Mouse (Mus musculus): ENCODE measurements around the gene Elk3. TPM values are rescaled to one million over a fixed set of nuclear protein-coding genes. Genes with fewer than 3 reads are reported as not detected.

Gene Elk3
- polyA plus RNA-seq, 1 experiment from 2014 or later = 53.9 TPM

DNA sequence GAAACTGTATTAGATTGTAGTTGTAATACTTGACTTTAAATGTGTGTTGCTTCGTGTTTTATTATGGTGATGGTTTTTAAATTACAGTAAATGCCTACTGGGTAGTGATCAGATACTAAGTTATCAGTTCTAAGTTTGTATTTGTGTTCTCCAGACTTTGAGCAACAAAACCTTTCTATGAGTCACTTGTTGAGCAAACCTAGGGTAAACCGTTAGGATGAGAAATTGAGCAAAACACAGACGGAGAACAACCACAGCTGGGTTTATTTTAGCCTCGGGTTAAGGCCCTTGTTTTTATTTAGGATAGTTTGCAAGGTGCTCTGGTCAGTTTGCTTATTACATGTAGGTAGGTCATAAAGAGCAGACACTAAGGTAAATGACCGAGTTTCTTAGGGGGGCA is 103.8 kb downstream of the Elk3 start:
- Histone ChIP-seq H3K4me3 (replicated peaks; ENCODE audit: low read depth, low read length) (no peak overlapping the region), H3K27ac (no peak overlapping the region), H3K9me3 (replicated peaks; ENCODE audit: low read length) (no peaks in the 10 kb centered on the region), H3K9ac (ENCODE audit: low read depth, low read length) (no peak overlapping the region), H3K4me2 (ENCODE audit: low read length) (no peak overlapping the region), H3K27me3 (ENCODE audit: insufficient read depth, low read length) (no peaks in the 10 kb centered on the region), H3K4me1 (replicated peaks; ENCODE audit: insufficient read depth, low read length) (no peaks in the 10 kb centered on the region), H3K36me3 (ENCODE audit: insufficient read depth, low read length) (no peaks in the 10 kb centered on the region)
- no peak for DNase-seq (ENCODE audit: low spot score)
- TF ChIP-seq CTCF (IDR thresholded peaks at IDR 0.05; ENCODE audit: low read depth) = no peak
- ATAC-seq (replicated peaks; ENCODE audit: low FRiP score, low read depth) = no peak
- WGBS = 75% methylated on average over 5 of the region's 5 CpGs

DNA sequence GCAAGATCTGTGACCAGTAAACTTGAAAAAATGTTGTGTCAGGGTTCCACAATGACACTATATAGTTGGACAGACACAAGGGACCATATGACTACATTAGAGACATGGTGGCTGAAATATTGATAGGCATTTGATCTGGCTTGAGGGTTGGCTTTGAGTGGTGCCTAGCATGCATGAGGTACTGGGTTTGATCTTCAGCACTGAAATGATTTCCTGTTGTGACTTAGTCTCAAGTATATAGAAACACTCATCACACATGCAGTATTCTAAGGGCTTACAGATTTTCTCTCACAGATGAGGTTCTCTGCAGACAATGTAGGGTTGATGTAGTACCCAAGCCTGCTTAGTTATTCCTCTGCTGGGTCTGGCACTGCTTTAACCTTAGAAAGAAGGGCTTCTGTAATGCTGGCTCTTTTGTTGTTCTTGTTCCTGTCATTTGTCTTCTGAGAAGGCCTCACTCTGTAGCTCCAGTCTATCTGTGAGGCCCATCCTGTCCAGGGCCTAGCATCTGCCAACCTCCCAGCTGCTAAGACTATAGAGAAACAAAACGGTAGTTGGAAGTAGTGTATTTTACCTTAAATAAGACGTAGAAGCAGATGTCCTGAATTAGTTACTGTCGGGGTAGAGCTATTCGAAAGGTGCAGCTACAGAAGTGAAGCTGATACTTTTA is 105.5 kb downstream of the Elk3 start:
- no peak for ATAC-seq (replicated peaks; ENCODE audit: low FRiP score, low read depth)
- WGBS = 83% methylated on average over 4 of the region's 4 CpGs
- no peak for TF ChIP-seq CTCF (IDR thresholded peaks at IDR 0.05; ENCODE audit: low read depth)
- no peaks in the 10 kb centered on the region for H3K4me1 ChIP-seq (replicated peaks; ENCODE audit: insufficient read depth, low read length)
- H3K4me2 ChIP-seq (ENCODE audit: low read length) = no peak overlapping the region
- H3K27me3 ChIP-seq (ENCODE audit: insufficient read depth, low read length) = no peaks in the 10 kb centered on the region
- no peak overlapping the region for H3K27ac ChIP-seq
- DNase-seq (ENCODE audit: low spot score) = no peak
- no peak overlapping the region for H3K9ac ChIP-seq (ENCODE audit: low read depth, low read length)
- H3K4me3 ChIP-seq (replicated peaks; ENCODE audit: low read depth, low read length) = no peak overlapping the region
- no peaks in the 10 kb centered on the region for H3K9me3 ChIP-seq (replicated peaks; ENCODE audit: low read length)
- no peaks in the 10 kb centered on the region for H3K36me3 ChIP-seq (ENCODE audit: insufficient read depth, low read length)

DNA sequence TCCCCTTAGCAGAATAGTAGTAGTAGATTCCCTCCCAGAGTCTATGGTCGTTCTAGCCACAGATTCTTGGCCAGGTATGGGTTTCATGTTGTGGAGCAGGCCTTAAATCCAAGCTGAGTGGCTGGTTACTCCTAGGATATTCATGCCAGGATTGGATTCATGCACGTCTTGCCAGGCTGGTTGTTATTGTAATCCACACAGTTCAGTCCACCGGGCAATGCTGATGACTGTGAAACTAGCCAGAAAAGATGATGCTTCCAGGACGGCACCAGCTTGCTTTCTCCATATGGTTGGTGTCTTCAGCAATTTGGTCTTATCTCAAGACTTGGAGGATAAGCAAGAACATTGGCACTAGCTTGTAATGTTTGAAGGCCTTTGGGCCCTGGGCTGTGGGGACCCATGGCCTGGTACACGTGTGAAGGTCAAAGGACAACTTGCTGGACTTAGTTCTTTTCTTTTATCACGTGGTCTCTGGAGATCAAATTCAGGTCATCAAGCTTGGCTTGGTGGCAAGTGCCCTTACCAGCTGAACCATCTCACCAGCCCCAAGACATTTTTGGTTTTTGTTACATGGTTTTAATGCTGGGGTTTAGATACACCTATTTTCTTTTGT is 109.0 kb downstream of the Elk3 start:
- no peaks in the 10 kb centered on the region for H3K4me1 ChIP-seq (replicated peaks; ENCODE audit: insufficient read depth, low read length)
- H3K36me3 ChIP-seq (ENCODE audit: insufficient read depth, low read length) = no peaks in the 10 kb centered on the region
- ATAC-seq (replicated peaks; ENCODE audit: low FRiP score, low read depth) (no peak), DNase-seq (ENCODE audit: low spot score) (no peak)
- 80% methylated on average over 6 of the region's 6 CpGs for WGBS
- H3K4me3 ChIP-seq (replicated peaks; ENCODE audit: low read depth, low read length) = no peak overlapping the region
- TF ChIP-seq CTCF (IDR thresholded peaks at IDR 0.05; ENCODE audit: low read depth) = no peak
- no peaks in the 10 kb centered on the region for H3K9me3 ChIP-seq (replicated peaks; ENCODE audit: low read length)
- H3K9ac ChIP-seq (ENCODE audit: low read depth, low read length) = no peak overlapping the region
- H3K27me3 ChIP-seq (ENCODE audit: insufficient read depth, low read length) = no peaks in the 10 kb centered on the region
- H3K4me2 ChIP-seq (ENCODE audit: low read length) = no peak overlapping the region
- H3K27ac ChIP-seq = no peak overlapping the region

DNA sequence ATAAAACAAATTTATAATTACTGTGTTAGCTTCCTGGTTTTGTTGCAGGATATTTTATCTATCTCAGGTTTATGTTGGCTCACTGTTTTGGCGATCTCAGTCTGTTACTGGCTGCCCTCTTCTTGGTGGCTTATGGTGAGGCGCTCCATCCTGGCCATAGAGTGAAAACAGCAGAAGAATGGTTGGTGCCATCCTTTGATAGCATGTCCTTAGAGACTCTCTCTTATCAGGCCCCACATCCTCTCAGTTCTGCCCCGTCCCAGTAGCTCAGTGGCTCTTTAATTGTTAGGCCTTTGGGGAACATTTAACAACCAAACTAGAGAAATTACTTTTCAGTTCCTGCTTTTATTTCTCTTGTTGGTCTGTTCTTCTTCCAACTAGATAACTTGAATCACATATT is 112.0 kb downstream of the Elk3 start:
- no peak for ATAC-seq (replicated peaks; ENCODE audit: low FRiP score, low read depth)
- no peak for DNase-seq (ENCODE audit: low spot score)

More for the DNA sequence above, 112.0 kb downstream of the Elk3 start:
- H3K4me3 ChIP-seq (replicated peaks; ENCODE audit: low read depth, low read length) = no peak overlapping the region
- no peak overlapping the region for H3K27ac ChIP-seq
- no peak overlapping the region for H3K9ac ChIP-seq (ENCODE audit: low read depth, low read length)
- 93% methylated on average over 3 of the region's 3 CpGs for WGBS
- no peaks in the 10 kb centered on the region for H3K9me3 ChIP-seq (replicated peaks; ENCODE audit: low read length)
- H3K4me1 ChIP-seq (replicated peaks; ENCODE audit: insufficient read depth, low read length) = no peaks in the 10 kb centered on the region
- H3K4me2 ChIP-seq (ENCODE audit: low read length) = no peak overlapping the region
- H3K36me3 ChIP-seq (ENCODE audit: insufficient read depth, low read length) = no peaks in the 10 kb centered on the region
- no peaks in the 10 kb centered on the region for H3K27me3 ChIP-seq (ENCODE audit: insufficient read depth, low read length)
- no peak for TF ChIP-seq CTCF (IDR thresholded peaks at IDR 0.05; ENCODE audit: low read depth)

Other genes with a start within 250 kb of the Elk3 start
- 0.52 and 0.80 TPM in 2 replicates for gene Cfap54, start 229.5 kb downstream of the Elk3 start, polyA plus RNA-seq (2015; fragmentation: Nextera tagmentation; extraction: Ambion mirVana)
- 13.9 and 16.4 TPM in 2 replicates for gene Cdk17, start 150.3 kb downstream of the Elk3 start, polyA plus RNA-seq (2015; fragmentation: Nextera tagmentation; extraction: Ambion mirVana)
- 104 and 119 TPM in 2 replicates for gene Lta4h, start 142.3 kb upstream of the Elk3 start, polyA plus RNA-seq (2015; fragmentation: Nextera tagmentation; extraction: Ambion mirVana)
- not detected in 2 replicates for gene Hal, start 177.6 kb upstream of the Elk3 start, polyA plus RNA-seq (2015; fragmentation: Nextera tagmentation; extraction: Ambion mirVana)
- 2.8 and 3.5 TPM in 2 replicates for gene Amdhd1, start 228.9 kb upstream of the Elk3 start, polyA plus RNA-seq (2015; fragmentation: Nextera tagmentation; extraction: Ambion mirVana)
- gene Ccdc38, start 229.5 kb upstream of the Elk3 start, polyA plus RNA-seq (2015; fragmentation: Nextera tagmentation; extraction: Ambion mirVana) = 0.26 and 0.29 TPM in 2 replicates